Mouse (Mus musculus) hematopoietic stem cell, adult 5-6 weeks (primary cell): ENCODE results near the gene Robo2. TPM values are rescaled to one million over a fixed set of nuclear protein-coding genes. Genes with fewer than 3 reads are reported as not detected.

Experiments used
- ATAC-seq, 2 experiments: fragments of 125-278 bp in 1 of 2; replicated peaks in 1 of 2; 2 replicates each; pipeline ENCODE4 v1.8.0; 2016 to 2017; ENCODE audit warnings: inconsistent platforms in 2 of 2, mild to moderate bottlenecking in 2 of 2, moderate number of reproducible peaks in 2 of 2, low read depth in 1 of 2, moderate TSS enrichment in 1 of 2; ENCODE audit not compliant: low FRiP score in 2 of 2, poor library complexity in 2 of 2, severe bottlenecking in 2 of 2, insufficient read depth in 1 of 2, low TSS enrichment in 1 of 2
- total RNA-seq: library from RNA; stranded (forward); fragments of 172-1452, 232-1000 nt; gene quantifications from 2 replicates; pipeline ENCODE4 v1.2.3, GENCODE M21; 2017

Robo2 gene
- total RNA-seq, 1 experiment from 2014 or later, result not detected

GRCm38 (mm10) chr16:74237411-74237930, 174.2 kb downstream of the Robo2 start:
- ATAC-seq, result no peak

- ATAC-seq, result no peak
Measured at GRCm38 (mm10) chr16:74234393-74235059, 177.1 kb downstream of the Robo2 start.

DNA sequence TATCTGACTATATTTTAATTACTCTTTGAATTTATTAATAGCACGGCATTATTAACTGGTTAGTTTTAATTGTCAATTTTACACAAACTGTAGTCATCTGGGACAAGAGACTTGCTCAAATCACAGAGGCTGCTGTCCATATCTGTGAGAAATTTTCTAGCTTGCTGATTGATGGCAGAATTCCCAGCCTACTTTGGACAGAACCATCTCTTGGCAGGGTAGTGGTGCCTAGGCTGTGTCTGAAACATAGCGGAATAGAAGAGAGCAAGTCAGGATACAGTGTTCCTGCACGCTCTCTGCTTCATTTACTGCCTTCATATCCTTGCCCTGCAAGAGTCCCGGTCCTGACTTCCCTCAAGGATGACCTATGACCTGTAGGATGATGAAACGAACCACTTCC, 178.0 kb downstream of the Robo2 start:
- ATAC-seq, result no peak

DNA sequence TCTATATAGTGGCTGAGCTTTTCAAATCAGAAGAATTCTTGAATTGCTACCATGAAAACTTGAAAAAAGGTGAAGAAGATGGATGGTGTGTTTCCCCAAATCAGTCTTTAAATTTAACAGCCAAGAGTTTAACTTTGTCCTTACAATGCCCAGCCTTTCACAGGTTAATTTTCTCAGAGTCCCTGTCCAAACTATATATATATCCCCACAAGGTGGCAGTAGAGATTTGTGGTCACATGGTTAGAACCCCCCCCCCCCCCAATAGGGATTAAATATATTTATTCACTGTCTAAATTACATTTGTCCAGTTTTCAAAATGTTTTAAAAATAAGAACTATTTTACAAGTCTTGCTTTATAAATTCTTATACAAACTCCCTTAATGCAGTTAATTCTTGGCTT, 184.3 kb downstream of the Robo2 start:
- no peak for ATAC-seq

- ATAC-seq, result no peak
Measured at GRCm38 (mm10) chr16:74225423-74226272, 186.0 kb downstream of the Robo2 start.

DNA sequence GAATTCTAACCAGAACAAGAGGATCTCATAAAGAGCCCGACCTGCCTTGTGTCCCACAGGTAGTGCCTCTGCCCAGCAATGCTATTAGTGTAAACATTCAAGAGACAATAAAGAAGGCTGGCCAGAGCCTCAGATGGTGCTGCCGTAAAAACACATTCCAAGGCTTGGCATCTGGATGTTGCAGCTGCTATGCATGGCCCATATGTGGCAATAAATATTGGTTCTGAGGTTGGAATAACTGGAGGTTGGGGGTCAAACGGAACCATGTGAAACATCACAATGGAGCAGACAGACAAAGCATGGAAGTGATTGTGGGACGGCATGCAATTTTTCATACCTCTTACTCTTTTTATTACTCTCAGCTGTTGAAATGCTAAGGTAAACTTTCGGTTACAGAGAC, 189.1 kb downstream of the Robo2 start:
- ATAC-seq, result no peak

DNA sequence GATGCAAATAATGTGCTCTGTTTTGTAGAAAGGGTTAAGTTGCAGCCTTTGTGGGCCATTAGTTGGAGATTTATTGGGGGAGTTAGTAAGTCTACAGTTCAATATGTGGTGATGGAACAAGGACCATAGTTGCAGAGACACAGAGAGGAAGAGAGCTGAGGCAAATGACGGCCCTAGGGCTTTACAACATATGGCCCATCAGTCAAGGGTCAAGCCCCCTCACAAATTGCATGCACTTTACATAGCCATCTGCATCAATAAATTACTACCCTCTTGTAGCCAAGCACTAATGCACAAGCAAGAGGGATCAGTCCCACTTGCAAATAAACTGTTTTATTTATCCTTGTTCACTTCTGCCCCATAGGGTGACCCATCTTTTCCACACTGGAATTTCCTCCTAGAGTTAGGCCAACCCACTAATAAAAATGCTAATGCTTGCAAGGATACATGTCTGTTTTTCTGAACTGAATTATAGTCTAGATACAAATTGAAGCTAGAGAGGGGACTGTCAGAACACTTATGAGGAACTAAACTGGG, 194.7 kb downstream of the Robo2 start:
- no peak for ATAC-seq

DNA sequence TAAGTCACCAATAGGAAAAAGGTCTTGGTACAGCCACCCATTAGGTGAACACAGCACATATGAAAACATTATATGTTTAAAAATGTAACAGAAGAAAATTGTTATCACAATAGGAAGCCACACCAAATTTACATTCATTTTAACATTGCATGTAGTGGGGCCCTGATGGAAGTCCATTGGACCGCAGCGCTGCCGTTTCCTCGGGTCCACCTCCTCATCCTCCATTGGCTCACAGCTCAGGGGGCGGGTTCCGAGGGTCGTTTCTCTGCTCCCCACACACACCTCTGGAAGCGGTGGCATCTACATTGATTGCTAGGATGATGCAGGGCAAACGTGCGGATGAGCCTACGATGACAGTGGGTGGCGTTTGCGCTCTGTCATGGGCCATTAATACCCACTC, 195.8 kb downstream of the Robo2 start:
- no peak for ATAC-seq

DNA sequence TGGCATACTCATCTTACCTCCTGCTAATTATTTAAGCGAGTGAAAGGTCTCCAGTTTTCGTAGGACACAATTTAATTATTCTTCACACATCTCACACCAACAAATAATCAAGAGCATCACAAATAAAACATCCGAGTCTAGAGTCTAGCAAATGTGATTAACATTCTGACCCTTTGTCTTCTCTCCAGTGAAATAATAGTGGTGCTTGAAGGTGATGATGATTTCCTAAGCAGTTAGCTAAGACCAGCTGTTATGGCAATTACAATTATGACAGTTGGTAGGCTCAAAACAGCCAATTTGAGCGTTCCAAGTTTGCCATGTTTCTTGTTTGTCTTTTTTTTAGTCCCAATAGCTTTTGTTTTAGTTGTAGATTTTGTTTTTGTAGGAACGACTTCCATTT, 210.9 kb downstream of the Robo2 start:
- ATAC-seq, result no peak

DNA sequence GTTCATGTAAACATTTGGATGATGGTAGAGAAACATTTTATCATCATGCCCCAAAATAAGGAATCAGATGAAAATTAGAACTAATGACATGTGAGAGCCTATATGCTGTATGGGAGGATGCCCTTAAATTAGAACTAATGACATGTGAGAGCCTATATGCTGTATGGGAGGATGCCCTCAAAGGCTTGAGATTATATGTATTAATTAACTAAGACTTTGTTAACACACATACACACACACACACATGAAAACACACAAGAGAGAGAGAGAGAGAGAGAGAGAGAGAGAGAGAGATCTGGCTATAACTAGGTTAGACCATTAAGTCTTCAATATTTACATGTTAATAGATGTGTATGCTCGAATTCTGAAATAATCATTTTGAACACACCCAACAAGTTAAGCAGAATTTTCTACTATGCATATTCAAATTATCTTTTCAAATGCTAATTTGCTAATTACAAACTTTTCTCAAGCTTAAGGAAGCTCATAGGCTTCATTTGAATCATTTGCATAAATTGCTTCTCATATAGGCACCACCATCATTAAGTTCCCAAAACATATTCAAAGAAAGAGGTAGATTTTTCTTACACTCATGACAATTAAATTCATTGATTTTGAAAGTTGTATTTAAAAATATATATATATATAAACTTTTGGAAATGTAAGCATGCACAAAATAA, 211.5 kb downstream of the Robo2 start:
- no peak for ATAC-seq

- no peak for ATAC-seq
Measured at GRCm38 (mm10) chr16:74192979-74193554, 218.6 kb downstream of the Robo2 start.

- ATAC-seq, result no peak
Measured at GRCm38 (mm10) chr16:74191621-74192020, 220.0 kb downstream of the Robo2 start.

DNA sequence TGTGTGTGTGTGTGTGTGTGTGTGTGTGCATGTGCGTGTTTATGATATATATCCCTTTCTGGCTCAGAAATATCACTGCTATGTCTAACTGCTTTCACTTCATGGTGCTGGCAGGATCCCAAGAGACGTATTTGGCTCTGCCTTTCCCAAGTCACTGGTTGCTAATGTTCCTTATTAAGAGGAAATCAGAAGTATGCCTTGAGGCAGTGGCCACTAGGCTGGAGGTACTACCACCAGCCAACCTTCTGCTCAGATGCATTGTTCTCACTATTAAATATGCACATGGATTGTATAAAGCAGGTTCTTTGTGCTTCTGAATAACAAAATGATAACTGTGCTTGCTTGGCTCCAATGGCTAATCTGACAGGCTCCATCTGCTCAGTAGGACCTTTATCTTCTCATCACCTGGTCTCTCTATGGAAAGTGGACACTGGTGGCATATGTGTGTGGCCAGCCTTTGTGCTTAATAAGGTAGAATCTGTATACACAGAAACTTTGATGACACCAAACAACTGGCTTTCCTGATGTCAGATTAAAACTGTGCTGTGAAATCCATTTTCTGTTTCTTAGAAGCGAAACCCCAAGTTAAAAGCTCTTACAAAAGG, 229.0 kb downstream of the Robo2 start:
- no peak for ATAC-seq

DNA sequence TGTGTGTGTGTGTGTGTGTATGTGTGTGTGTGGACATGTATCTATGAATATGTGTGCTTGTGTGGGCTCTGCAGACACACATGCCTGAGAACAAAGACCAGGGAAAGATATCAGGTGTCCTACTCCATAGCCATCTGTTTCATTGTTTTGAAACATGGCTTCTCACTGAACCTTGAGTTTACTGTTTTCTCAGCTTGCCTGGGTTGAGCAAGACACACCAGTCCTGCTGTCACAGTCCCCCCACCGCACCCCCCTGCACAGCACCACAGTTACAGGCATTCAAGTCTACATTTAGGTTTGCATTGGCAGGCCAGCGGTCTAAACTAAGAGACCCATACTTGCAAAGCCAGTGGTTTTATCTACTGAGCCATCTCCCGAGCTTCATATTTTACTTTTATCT, 239.0 kb downstream of the Robo2 start:
- ATAC-seq, result no peak

- no peak for ATAC-seq
Measured at GRCm38 (mm10) chr16:74169642-74170041, 242.0 kb downstream of the Robo2 start.

GRCm38 (mm10) chr16:74169121-74169520, 242.5 kb downstream of the Robo2 start:
- ATAC-seq, result no peak

- ATAC-seq, result no peak
Measured at GRCm38 (mm10) chr16:74167832-74168231, 243.8 kb downstream of the Robo2 start.
